Mouse (Mus musculus): Measurements from ENCODE around the gene Fgf10. TPM values are rescaled to one million over a fixed set of nuclear protein-coding genes. Genes with fewer than 3 reads are reported as not detected.

Fgf10 gene
- total and polyA plus RNA-seq, 2 experiments: not detected

GRCm38 (mm10) chr13:118721668-118722067 is 52.1 kb downstream of the Fgf10 start:
- Histone ChIP-seq H3K9ac (ENCODE audit: low read depth, low read length) (no peak overlapping the region), H3K4me3 (ENCODE audit: insufficient read depth, low read depth, low read length) (no peak overlapping the region), H3K79me2 (ENCODE audit: control insufficient read depth, insufficient read depth, low read length) (no peaks in the 10 kb centered on the region), H3K27me3 (ENCODE audit: control insufficient read depth, insufficient read depth, low read length) (no peaks in the 10 kb centered on the region), H3K27ac (replicated peaks; ENCODE audit: insufficient read depth, low read depth, low read length) (no peak overlapping the region), H3K4me1 (ENCODE audit: control insufficient read depth, insufficient read depth, low read length) (no peaks in the 10 kb centered on the region), H3K36me3 (ENCODE audit: control insufficient read depth, insufficient read depth, low read length) (no peaks in the 10 kb centered on the region)
- no peak for TF ChIP-seq POLR2A (IDR thresholded peaks at IDR 0.05; ENCODE audit: extremely low read depth, insufficient read depth, low read length)
- TF ChIP-seq CTCF (IDR thresholded peaks at IDR 0.05; ENCODE audit: low read depth, low read length): no peak
- 49% methylated on average over 1 of the region's 1 CpGs for WGBS
- no peak for DNase-seq (ENCODE audit: extremely low read depth, low read depth, low spot score)

GRCm38 (mm10) chr13:118731850-118732552 is 62.4 kb downstream of the Fgf10 start:
- Histone ChIP-seq H3K4me3 (ENCODE audit: insufficient read depth, low read depth, low read length) (no peak overlapping the region), H3K27ac (replicated peaks; ENCODE audit: insufficient read depth, low read depth, low read length) (no peak overlapping the region), H3K36me3 (ENCODE audit: control insufficient read depth, insufficient read depth, low read length) (no peaks in the 10 kb centered on the region), H3K27me3 (ENCODE audit: control insufficient read depth, insufficient read depth, low read length) (no peaks in the 10 kb centered on the region), H3K79me2 (ENCODE audit: control insufficient read depth, insufficient read depth, low read length) (no peaks in the 10 kb centered on the region), H3K9ac (ENCODE audit: low read depth, low read length) (no peak overlapping the region), H3K4me1 (ENCODE audit: control insufficient read depth, insufficient read depth, low read length) (no peaks in the 10 kb centered on the region)
- no peak for DNase-seq (ENCODE audit: extremely low read depth, low read depth, low spot score)
- 53% methylated on average over 12 of the region's 12 CpGs for WGBS
- TF ChIP-seq POLR2A (IDR thresholded peaks at IDR 0.05; ENCODE audit: extremely low read depth, insufficient read depth, low read length) (no peak), CTCF (IDR thresholded peaks at IDR 0.05; ENCODE audit: low read depth, low read length) (no peak)

- Histone ChIP-seq H3K4me3 (ENCODE audit: insufficient read depth, low read depth, low read length) (no peak overlapping the region), H3K9ac (ENCODE audit: low read depth, low read length) (no peak overlapping the region), H3K36me3 (ENCODE audit: control insufficient read depth, insufficient read depth, low read length) (no peaks in the 10 kb centered on the region), H3K79me2 (ENCODE audit: control insufficient read depth, insufficient read depth, low read length) (no peaks in the 10 kb centered on the region), H3K4me1 (ENCODE audit: control insufficient read depth, insufficient read depth, low read length) (no peaks in the 10 kb centered on the region), H3K27me3 (ENCODE audit: control insufficient read depth, insufficient read depth, low read length) (no peaks in the 10 kb centered on the region), H3K27ac (replicated peaks; ENCODE audit: insufficient read depth, low read depth, low read length) (no peak overlapping the region)
- TF ChIP-seq POLR2A (IDR thresholded peaks at IDR 0.05; ENCODE audit: extremely low read depth, insufficient read depth, low read length): no peak
- no peak for TF ChIP-seq CTCF (IDR thresholded peaks at IDR 0.05; ENCODE audit: low read depth, low read length)
- DNase-seq (ENCODE audit: extremely low read depth, low read depth, low spot score): no peak
- WGBS: 80% methylated on average over 2 of the region's 2 CpGs
These were observed 70.3 kb downstream of the Fgf10 start for GRCm38 (mm10) chr13:118739854-118740411.

GRCm38 (mm10) chr13:118742788-118743187 is 73.2 kb downstream of the Fgf10 start:
- TF ChIP-seq CTCF (IDR thresholded peaks at IDR 0.05; ENCODE audit: low read depth, low read length) (no peak), POLR2A (IDR thresholded peaks at IDR 0.05; ENCODE audit: extremely low read depth, insufficient read depth, low read length) (no peak)
- WGBS: 68% methylated on average over 4 of the region's 4 CpGs
- H3K27me3 ChIP-seq (ENCODE audit: control insufficient read depth, insufficient read depth, low read length): no peaks in the 10 kb centered on the region

GRCm38 (mm10) chr13:118744806-118745205 is 75.2 kb downstream of the Fgf10 start:
- Histone ChIP-seq H3K27me3 (ENCODE audit: control insufficient read depth, insufficient read depth, low read length) (no peaks in the 10 kb centered on the region), H3K36me3 (ENCODE audit: control insufficient read depth, insufficient read depth, low read length) (no peaks in the 10 kb centered on the region), H3K9ac (ENCODE audit: low read depth, low read length) (no peak overlapping the region), H3K4me1 (ENCODE audit: control insufficient read depth, insufficient read depth, low read length) (no peaks in the 10 kb centered on the region), H3K27ac (replicated peaks; ENCODE audit: insufficient read depth, low read depth, low read length) (no peak overlapping the region), H3K79me2 (ENCODE audit: control insufficient read depth, insufficient read depth, low read length) (no peaks in the 10 kb centered on the region), H3K4me3 (ENCODE audit: insufficient read depth, low read depth, low read length) (no peak overlapping the region)
- 72% methylated on average over 7 of the region's 7 CpGs for WGBS
- DNase-seq (ENCODE audit: extremely low read depth, low read depth, low spot score): no peak
- no peak for TF ChIP-seq CTCF (IDR thresholded peaks at IDR 0.05; ENCODE audit: low read depth, low read length)
- no peak for TF ChIP-seq POLR2A (IDR thresholded peaks at IDR 0.05; ENCODE audit: extremely low read depth, insufficient read depth, low read length)

More at GRCm38 (mm10) chr13:118742788-118743187, 73.2 kb downstream of the Fgf10 start:
- DNase-seq (ENCODE audit: extremely low read depth, low read depth, low spot score): no peak
- Histone ChIP-seq H3K4me3 (ENCODE audit: insufficient read depth, low read depth, low read length) (no peak overlapping the region), H3K36me3 (ENCODE audit: control insufficient read depth, insufficient read depth, low read length) (no peaks in the 10 kb centered on the region), H3K27ac (replicated peaks; ENCODE audit: insufficient read depth, low read depth, low read length) (no peak overlapping the region), H3K79me2 (ENCODE audit: control insufficient read depth, insufficient read depth, low read length) (no peaks in the 10 kb centered on the region), H3K4me1 (ENCODE audit: control insufficient read depth, insufficient read depth, low read length) (no peaks in the 10 kb centered on the region), H3K9ac (ENCODE audit: low read depth, low read length) (no peak overlapping the region)

GRCm38 (mm10) chr13:118746427-118746826 is 76.8 kb downstream of the Fgf10 start:
- no peak overlapping the region for H3K9ac ChIP-seq (ENCODE audit: low read depth, low read length)
- DNase-seq (ENCODE audit: extremely low read depth, low read depth, low spot score): no peak
- TF ChIP-seq CTCF (IDR thresholded peaks at IDR 0.05; ENCODE audit: low read depth, low read length) (no peak), POLR2A (IDR thresholded peaks at IDR 0.05; ENCODE audit: extremely low read depth, insufficient read depth, low read length) (no peak)
- no peak overlapping the region for H3K4me3 ChIP-seq (ENCODE audit: insufficient read depth, low read depth, low read length)
- no peak overlapping the region for H3K27ac ChIP-seq (replicated peaks; ENCODE audit: insufficient read depth, low read depth, low read length)
- H3K79me2 ChIP-seq (ENCODE audit: control insufficient read depth, insufficient read depth, low read length): no peaks in the 10 kb centered on the region
- H3K36me3 ChIP-seq (ENCODE audit: control insufficient read depth, insufficient read depth, low read length): no peaks in the 10 kb centered on the region
- no peaks in the 10 kb centered on the region for H3K27me3 ChIP-seq (ENCODE audit: control insufficient read depth, insufficient read depth, low read length)
- no peaks in the 10 kb centered on the region for H3K4me1 ChIP-seq (ENCODE audit: control insufficient read depth, insufficient read depth, low read length)
- WGBS: 80% methylated on average over 4 of the region's 4 CpGs

All from liver, adult 2 months (tissue).